Mouse (Mus musculus): ENCODE data around the gene Sh2d4b.

The Sh2d4b gene

GRCm38 (mm10) chr14:40893196-40893595 lies at the start of gene Sh2d4b:
TSS of gene Sh2d4b (minus strand) at chr14:40893266.
- no peak for DNase-seq (ENCODE audit: low read depth)

DNA sequence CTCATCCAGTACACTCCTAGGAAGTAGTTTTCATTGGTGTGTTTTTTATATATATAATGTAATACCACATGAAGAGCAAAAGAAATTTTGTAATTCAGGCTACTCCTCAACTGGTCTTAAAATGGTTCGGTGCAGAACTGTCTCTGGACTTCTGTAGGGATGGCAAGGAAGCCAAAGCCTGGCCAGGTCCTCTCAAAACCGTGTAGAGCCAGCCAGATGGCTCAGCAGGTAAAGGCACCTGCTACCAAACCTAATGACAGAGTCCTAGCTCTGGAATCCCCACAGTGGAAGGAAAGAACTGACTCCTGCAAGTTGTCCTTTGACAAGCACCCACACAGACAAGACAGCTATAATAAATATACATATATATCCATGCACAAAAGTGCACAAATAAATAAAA lies 49.4 kb upstream of the Sh2d4b start:
- no peak for DNase-seq (ENCODE audit: low read depth)

GRCm38 (mm10) chr14:40938380-40938987 lies 45.4 kb upstream of the Sh2d4b start:
- DNase-seq (ENCODE audit: low read depth) = no peak

DNA sequence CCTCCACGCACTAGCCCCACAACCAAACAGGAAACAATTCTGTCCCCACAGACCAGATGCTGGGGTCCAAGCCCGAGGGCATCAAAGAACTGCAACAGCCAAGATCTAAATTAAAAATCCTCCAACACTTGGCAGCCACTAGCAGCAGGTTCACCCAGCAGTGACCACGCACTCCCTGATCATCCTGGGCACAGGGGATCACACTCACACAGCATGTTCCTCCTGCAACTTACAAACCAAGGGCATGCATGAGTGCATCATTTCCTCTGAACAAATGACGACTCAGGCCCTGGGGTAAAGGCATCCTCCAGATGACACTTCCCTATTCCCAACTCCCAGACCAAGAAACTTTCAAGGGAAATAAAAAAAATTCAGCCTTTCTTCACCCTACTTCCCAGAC lies 44.0 kb upstream of the Sh2d4b start:
- no peak for DNase-seq (ENCODE audit: low read depth)

- no peak for DNase-seq (ENCODE audit: low read depth)
Measured at GRCm38 (mm10) chr14:40935481-40935880, 42.4 kb upstream of the Sh2d4b start.

- no peak for DNase-seq (ENCODE audit: low read depth)
Measured at GRCm38 (mm10) chr14:40935054-40935453, 42.0 kb upstream of the Sh2d4b start.

DNA sequence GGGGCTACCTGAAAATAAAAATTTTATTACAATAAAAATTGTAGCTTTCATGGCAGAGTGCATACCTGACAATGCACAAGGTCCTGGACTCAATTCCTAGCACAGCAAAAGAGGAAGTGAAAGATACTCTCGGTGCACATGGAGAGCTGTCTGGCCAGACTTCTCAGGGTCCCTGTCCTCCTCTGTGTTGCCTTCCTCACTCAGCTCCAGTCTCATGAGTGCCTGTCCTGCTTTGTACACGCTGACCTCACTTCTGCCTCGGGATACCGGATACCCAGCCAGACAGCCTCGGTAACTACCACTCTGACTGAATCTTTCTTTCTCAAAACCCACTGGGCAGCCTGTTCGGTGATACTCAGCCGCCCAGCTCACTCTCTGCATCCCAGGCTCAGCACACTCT lies 40.3 kb upstream of the Sh2d4b start:
- no peak for DNase-seq (ENCODE audit: low read depth)

- DNase-seq (ENCODE audit: low read depth) = no peak
Measured at GRCm38 (mm10) chr14:40932225-40932624, 39.2 kb upstream of the Sh2d4b start.

GRCm38 (mm10) chr14:40931115-40931829 lies 38.2 kb upstream of the Sh2d4b start:
- no peak for DNase-seq (ENCODE audit: low read depth)

DNA sequence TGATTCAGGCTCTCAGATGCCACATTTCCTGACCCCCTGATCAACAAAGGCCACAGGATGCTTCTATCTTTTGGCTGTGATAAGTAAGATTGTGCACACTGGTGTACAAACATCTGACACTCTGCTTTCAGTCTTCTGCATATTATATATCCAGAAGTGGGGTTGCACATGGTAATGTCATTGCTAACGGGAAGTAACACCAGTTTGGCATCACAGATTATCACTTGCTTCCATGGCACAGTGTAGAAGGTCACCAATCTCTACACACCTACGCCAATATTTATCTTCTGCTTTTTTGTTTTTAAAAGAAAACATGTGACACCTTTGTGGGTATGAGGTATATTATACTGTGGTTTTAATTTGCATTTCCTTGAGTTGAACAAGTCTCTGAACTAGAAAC lies 36.9 kb upstream of the Sh2d4b start:
- no peak for DNase-seq (ENCODE audit: low read depth)

- DNase-seq (ENCODE audit: low read depth) = no peak
Measured at GRCm38 (mm10) chr14:40928897-40929296, 35.8 kb upstream of the Sh2d4b start.

- DNase-seq (ENCODE audit: low read depth) = no peak
Measured at GRCm38 (mm10) chr14:40927041-40927440, 34.0 kb upstream of the Sh2d4b start.

GRCm38 (mm10) chr14:40924378-40925113 lies 31.5 kb upstream of the Sh2d4b start:
- DNase-seq (ENCODE audit: low read depth) = no peak

DNA sequence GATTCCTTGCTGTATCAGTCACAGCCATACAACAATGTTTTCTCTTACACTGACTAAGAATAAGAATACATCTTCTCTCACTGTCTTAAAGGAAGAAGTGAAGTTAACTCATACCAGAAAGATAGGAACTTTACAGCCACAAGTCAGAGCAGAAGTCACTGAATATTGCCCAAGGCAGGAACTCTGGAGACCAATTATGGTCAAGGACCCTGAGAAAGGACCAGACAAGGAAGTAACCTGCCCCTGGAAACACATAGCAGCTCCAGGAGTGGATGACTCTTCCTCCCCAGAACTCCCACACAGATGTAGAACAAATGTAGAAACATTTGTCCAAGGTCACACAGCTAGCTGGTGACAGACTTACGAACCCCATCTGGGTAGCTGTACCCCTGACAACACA lies 28.2 kb upstream of the Sh2d4b start:
- DNase-seq (ENCODE audit: low read depth) = no peak

DNA sequence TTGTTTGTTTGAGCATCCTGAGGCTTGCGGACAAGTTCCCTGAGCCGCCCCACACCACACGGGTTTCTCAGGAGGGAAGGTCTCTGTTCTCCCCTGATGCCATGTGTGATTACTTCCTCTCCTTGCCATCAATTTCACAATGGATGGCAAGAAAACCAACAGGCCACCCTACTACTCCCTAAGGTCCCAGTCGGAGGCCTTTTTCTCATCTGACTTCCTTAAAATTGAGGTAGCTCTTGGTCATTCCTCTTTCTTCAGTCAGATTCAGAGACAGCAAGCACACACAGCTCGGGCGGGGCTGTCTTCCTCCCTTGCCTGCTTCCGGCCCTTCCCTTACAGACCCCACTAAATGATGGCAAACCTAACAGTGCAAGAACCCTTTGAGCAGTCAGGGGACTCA lies 26.5 kb upstream of the Sh2d4b start:
- no peak for DNase-seq (ENCODE audit: low read depth)

DNA sequence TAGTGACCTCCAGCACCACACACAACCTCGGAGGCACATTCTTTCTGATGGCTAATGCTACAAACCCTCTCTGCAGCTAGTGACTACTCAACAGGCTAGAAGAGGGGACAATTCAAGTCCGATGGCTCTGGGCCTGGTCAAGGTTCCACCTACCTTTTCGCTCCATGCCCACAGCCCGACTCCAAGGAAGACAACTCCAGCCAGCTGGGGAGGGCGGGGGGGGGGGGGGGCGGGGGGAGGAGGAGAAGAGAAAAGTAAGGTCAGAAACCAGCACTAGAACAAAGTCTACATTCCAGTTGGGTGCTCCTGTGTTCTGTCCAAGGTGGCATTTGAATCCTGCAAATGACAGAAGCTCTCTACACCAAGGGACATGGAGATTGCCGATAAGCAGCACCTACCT lies 25.4 kb upstream of the Sh2d4b start:
- DNase-seq (ENCODE audit: low read depth) = no peak

DNA sequence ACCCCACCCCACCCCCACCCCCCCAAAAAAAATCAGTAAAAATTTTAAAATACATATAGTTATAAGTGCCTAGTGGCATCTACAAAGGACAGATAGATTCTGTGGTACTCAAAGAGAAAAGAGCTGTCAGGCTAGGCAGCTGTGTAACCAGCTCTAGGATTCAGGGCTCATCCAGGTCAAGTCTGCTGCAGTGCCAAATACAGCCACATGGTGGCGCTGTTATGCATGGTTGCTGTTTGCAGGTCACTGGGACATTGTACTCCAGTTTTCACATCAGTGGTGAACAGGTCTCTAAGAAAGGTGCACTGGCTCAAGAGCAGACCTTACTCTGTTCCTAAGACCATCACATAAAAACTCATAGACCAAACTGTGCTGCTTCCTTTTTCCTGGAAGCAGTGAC lies 24.6 kb upstream of the Sh2d4b start:
- peak; percentile 82 for DNase-seq (ENCODE audit: low read depth)

DNA sequence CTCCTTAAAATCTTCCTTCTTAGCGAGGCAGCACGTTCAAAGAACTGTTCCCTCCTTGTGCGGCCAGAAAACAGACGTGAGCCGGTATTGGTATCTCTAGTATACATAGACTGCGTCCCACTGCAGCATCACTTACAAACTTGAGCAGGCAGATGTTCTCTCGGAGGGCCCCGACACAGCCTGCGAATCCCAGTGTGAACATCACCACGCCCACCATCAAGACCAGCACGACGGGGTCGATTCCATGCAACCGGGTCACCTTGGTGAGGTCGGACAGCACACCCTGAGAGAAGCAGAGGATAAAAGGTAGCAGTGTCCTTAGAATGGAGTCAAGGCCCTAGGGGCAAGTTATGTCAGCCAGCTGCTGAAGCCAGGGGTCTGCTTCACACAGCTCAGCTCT lies 23.6 kb upstream of the Sh2d4b start:
- DNase-seq (ENCODE audit: low read depth) = no peak

DNA sequence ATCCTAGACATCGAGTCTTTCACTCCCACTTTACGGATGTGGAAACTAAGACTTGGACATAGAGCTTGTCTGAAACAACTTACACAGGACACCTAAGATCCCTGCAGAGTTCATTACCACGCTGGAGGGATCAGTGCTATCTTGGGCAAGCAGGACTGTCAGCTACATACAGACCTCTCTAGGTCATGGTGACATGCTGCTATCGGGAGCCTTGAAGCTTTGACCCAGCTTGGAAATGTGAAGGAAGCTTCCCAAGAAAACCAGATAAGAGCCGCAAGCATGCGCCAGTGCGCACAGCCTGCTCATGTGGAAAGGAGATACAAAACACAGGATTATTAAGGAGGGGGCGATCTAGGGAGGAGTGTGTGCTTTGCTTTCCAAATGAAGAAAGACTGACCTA lies 22.8 kb upstream of the Sh2d4b start:
- DNase-seq (ENCODE audit: low read depth) = no peak

GRCm38 (mm10) chr14:40914701-40915100 lies 21.6 kb upstream of the Sh2d4b start:
- no peak for DNase-seq (ENCODE audit: low read depth)

GRCm38 (mm10) chr14:40913709-40914108 lies 20.6 kb upstream of the Sh2d4b start:
- no peak for DNase-seq (ENCODE audit: low read depth)

- DNase-seq (ENCODE audit: low read depth) = no peak
Measured at GRCm38 (mm10) chr14:40911529-40911928, 18.5 kb upstream of the Sh2d4b start.

- DNase-seq (ENCODE audit: low read depth) = no peak
Measured at GRCm38 (mm10) chr14:40908763-40909162, 15.7 kb upstream of the Sh2d4b start.
